Mouse (Mus musculus): ENCODE measurements at regions not wholly inside any gene's neighbourhood (a gene's known extent, or its start where the extent isn't known, plus 50 kb on each side); places are given as distances from the start of the nearest gene placed in this dataset.

GRCm38 (mm10) chr2:170275687-170276086, 127.8 kb upstream of the Zfp217 start:
- no peak overlapping the region for H3K4me3 ChIP-seq (ENCODE audit: low read depth, low read length)
- no peak overlapping the region for H3K27ac ChIP-seq (ENCODE audit: low read length)
- WGBS = 80% methylated on average over 4 of the region's 4 CpGs

GRCm38 (mm10) chr2:170269926-170270577, 122.1 kb upstream of the Zfp217 start:
- no peak for ATAC-seq
- H3K27ac ChIP-seq (ENCODE audit: low read length) = 0 out of 2 replicates have a peak overlapping the region, but pooled peaks have one; percentile 0
- DNase-seq (ENCODE audit: low spot score) = peak; percentile 59

More at GRCm38 (mm10) chr2:170275687-170276086, 127.8 kb upstream of the Zfp217 start:
- Histone ChIP-seq H3K4me2 (replicated peaks; ENCODE audit: low read depth, low read length) (no peak overlapping the region), H3K27me3 (replicated peaks; ENCODE audit: insufficient read depth, low read length) (no peaks in the 10 kb centered on the region), H3K9ac (replicated peaks; ENCODE audit: low read depth) (no peak overlapping the region), H3K4me1 (ENCODE audit: insufficient read depth, low read depth, low read length) (no peaks in the 10 kb centered on the region), H3K9me3 (ENCODE audit: low read length) (no peaks in the 10 kb centered on the region), H3K36me3 (ENCODE audit: insufficient read depth, low read length) (no peaks in the 10 kb centered on the region)
- no peak for ATAC-seq
- no peak for TF ChIP-seq EP300 (IDR thresholded peaks at IDR 0.05)
- no peak for TF ChIP-seq CTCF (IDR thresholded peaks at IDR 0.05)
- no peak for DNase-seq (ENCODE audit: low spot score)

GRCm38 (mm10) chr2:170268080-170268479, 120.2 kb upstream of the Zfp217 start:
- 10% methylated on average over 8 of the region's 8 CpGs for WGBS
- H3K36me3 ChIP-seq (ENCODE audit: insufficient read depth, low read length) = no peaks in the 10 kb centered on the region
- 0 out of 2 replicates have a peak overlapping the region, but pooled peaks have one; percentile 16 for H3K9ac ChIP-seq (replicated peaks; ENCODE audit: low read depth)
- DNase-seq (ENCODE audit: low spot score) = peak; percentile 73
- H3K9me3 ChIP-seq (ENCODE audit: low read length) = no peaks in the 10 kb centered on the region
- no peaks in the 10 kb centered on the region for H3K27me3 ChIP-seq (replicated peaks; ENCODE audit: insufficient read depth, low read length)
- H3K4me3 ChIP-seq (ENCODE audit: low read depth, low read length) = no peak overlapping the region
- peak overlapping the region; percentile 19; the same call in 1 of the 2 replicates for H3K4me2 ChIP-seq (replicated peaks; ENCODE audit: low read depth, low read length)
- TF ChIP-seq CTCF (IDR thresholded peaks at IDR 0.05) = no peak
- TF ChIP-seq EP300 (IDR thresholded peaks at IDR 0.05) = no peak
- peaks cover 5% of the 10 kb centered on the region; the same call in 1 of the 2 replicates for H3K4me1 ChIP-seq (ENCODE audit: insufficient read depth, low read depth, low read length)
- peak overlapping the region; percentile 81 for H3K27ac ChIP-seq (ENCODE audit: low read length)
- peak; percentile 66 for ATAC-seq

More at GRCm38 (mm10) chr2:170269926-170270577, 122.1 kb upstream of the Zfp217 start:
- no peak for TF ChIP-seq CTCF (IDR thresholded peaks at IDR 0.05)
- TF ChIP-seq EP300 (IDR thresholded peaks at IDR 0.05) = no peak
- 43% methylated on average over 11 of the region's 11 CpGs for WGBS
- Histone ChIP-seq H3K4me1 (ENCODE audit: insufficient read depth, low read depth, low read length) (peaks cover 5% of the 10 kb centered on the region; the same call in 1 of the 2 replicates), H3K4me2 (replicated peaks; ENCODE audit: low read depth, low read length) (no peak overlapping the region), H3K27me3 (replicated peaks; ENCODE audit: insufficient read depth, low read length) (no peaks in the 10 kb centered on the region), H3K9ac (replicated peaks; ENCODE audit: low read depth) (no peak overlapping the region), H3K36me3 (ENCODE audit: insufficient read depth, low read length) (no peaks in the 10 kb centered on the region), H3K9me3 (ENCODE audit: low read length) (no peaks in the 10 kb centered on the region), H3K4me3 (ENCODE audit: low read depth, low read length) (no peak overlapping the region)

- WGBS = 5% methylated on average over 12 of the region's 12 CpGs
- Histone ChIP-seq H3K27me3 (replicated peaks; ENCODE audit: insufficient read depth, low read length) (no peaks in the 10 kb centered on the region), H3K4me3 (ENCODE audit: low read depth, low read length) (peak overlapping the region; percentile 35), H3K4me1 (ENCODE audit: insufficient read depth, low read depth, low read length) (peaks cover 5% of the 10 kb centered on the region; the same call in 1 of the 2 replicates), H3K9me3 (ENCODE audit: low read length) (no peaks in the 10 kb centered on the region), H3K27ac (ENCODE audit: low read length) (peak overlapping the region; percentile 81), H3K9ac (replicated peaks; ENCODE audit: low read depth) (peak overlapping the region; percentile 36), H3K4me2 (replicated peaks; ENCODE audit: low read depth, low read length) (peak overlapping the region; percentile 59), H3K36me3 (ENCODE audit: insufficient read depth, low read length) (no peaks in the 10 kb centered on the region)
- DNase-seq (ENCODE audit: low spot score) (peak; percentile 74), ATAC-seq (peak; percentile 54)
- TF ChIP-seq EP300 (IDR thresholded peaks at IDR 0.05) (no peak), CTCF (IDR thresholded peaks at IDR 0.05) (no peak)
Observed at GRCm38 (mm10) chr2:170267152-170267551, 119.2 kb upstream of the Zfp217 start.

GRCm38 (mm10) chr2:170266407-170267101, 118.7 kb upstream of the Zfp217 start:
- Histone ChIP-seq H3K36me3 (ENCODE audit: insufficient read depth, low read length) (no peaks in the 10 kb centered on the region), H3K4me3 (ENCODE audit: low read depth, low read length) (peak overlapping the region; percentile 35), H3K27ac (ENCODE audit: low read length) (peak overlapping the region; percentile 81), H3K4me1 (ENCODE audit: insufficient read depth, low read depth, low read length) (peaks cover 5% of the 10 kb centered on the region; the same call in 1 of the 2 replicates), H3K4me2 (replicated peaks; ENCODE audit: low read depth, low read length) (peak overlapping the region; percentile 59), H3K27me3 (replicated peaks; ENCODE audit: insufficient read depth, low read length) (no peaks in the 10 kb centered on the region), H3K9ac (replicated peaks; ENCODE audit: low read depth) (peak overlapping the region; percentile 36), H3K9me3 (ENCODE audit: low read length) (no peaks in the 10 kb centered on the region)
- peak; percentile 77 for DNase-seq (ENCODE audit: low spot score)
- TF ChIP-seq EP300 (IDR thresholded peaks at IDR 0.05) (peak; percentile 51; the same call in 1 of the 2 replicates), CTCF (IDR thresholded peaks at IDR 0.05) (peak; percentile 74)
- ATAC-seq = peak; percentile 59
- WGBS = 9% methylated on average over 16 of the region's 16 CpGs

GRCm38 (mm10) chr2:170263594-170263993, 115.7 kb upstream of the Zfp217 start:
- Histone ChIP-seq H3K4me2 (replicated peaks; ENCODE audit: low read depth, low read length) (no peak overlapping the region), H3K4me3 (ENCODE audit: low read depth, low read length) (no peak overlapping the region), H3K4me1 (ENCODE audit: insufficient read depth, low read depth, low read length) (peaks cover 5% of the 10 kb centered on the region; the same call in 1 of the 2 replicates), H3K9me3 (ENCODE audit: low read length) (no peaks in the 10 kb centered on the region), H3K27me3 (replicated peaks; ENCODE audit: insufficient read depth, low read length) (no peaks in the 10 kb centered on the region), H3K36me3 (ENCODE audit: insufficient read depth, low read length) (no peaks in the 10 kb centered on the region), H3K27ac (ENCODE audit: low read length) (no peak overlapping the region), H3K9ac (replicated peaks; ENCODE audit: low read depth) (no peak overlapping the region)
- no peak for TF ChIP-seq EP300 (IDR thresholded peaks at IDR 0.05)
- no peak for TF ChIP-seq CTCF (IDR thresholded peaks at IDR 0.05)
- DNase-seq (ENCODE audit: low spot score) (no peak), ATAC-seq (no peak)
- WGBS = 50% methylated on average over 4 of the region's 4 CpGs
